Mouse (Mus musculus) liver, embryonic 15.5 days (tissue): ENCODE results near the gene Cdc20b. TPM values are rescaled to one million over a fixed set of nuclear protein-coding genes. Genes with fewer than 3 reads are reported as not detected.
A peak's percentile ranks its signal among the peaks of the same experiment; 100 is the strongest.
"Not testable (repeated sequence)": the region's sequence is repeated elsewhere in the genome, so short reads cannot be mapped to it uniquely, and the experiment has no call there.

Experiments used
- ATAC-seq: fragments of 200-750 bp; cut with Nextera tagmentation; 2 replicates; pipeline ENCODE4 v1.8.0; 2017; ENCODE audit warnings: moderate number of reproducible peaks, mild to moderate bottlenecking, moderate library complexity; ENCODE audit not compliant: insufficient read depth
- H3K27ac ChIP-seq: fragments of 300-500 bp; sonication (generic); replicated peaks from 2 replicates; pipeline ENCODE4 v1.5.1; 2015; ENCODE audit warnings: mild to moderate bottlenecking, inconsistent platforms
- H3K27me3 ChIP-seq: fragments of 300-500 bp; sonication (generic); 2 replicates; pipeline ENCODE4 v1.6.1; 2015; ENCODE audit warnings: mild to moderate bottlenecking, inconsistent platforms
- H3K36me3 ChIP-seq: fragments of 300-500 bp; sonication (generic); replicated peaks from 2 replicates; pipeline ENCODE4 v1.6.1; 2015; ENCODE audit warnings: moderate library complexity, mild to moderate bottlenecking, inconsistent platforms
- H3K4me1 ChIP-seq: fragments of 300-500 bp; sonication (generic); replicated peaks from 2 replicates; pipeline ENCODE4 v1.6.1; 2015; ENCODE audit warnings: inconsistent platforms
- H3K4me2 ChIP-seq: fragments of 300-500 bp; sonication (generic); 2 replicates; pipeline ENCODE4 v1.6.1; 2015; ENCODE audit warnings: moderate library complexity, mild to moderate bottlenecking, inconsistent platforms
- H3K4me3 ChIP-seq: fragments of 300-500 bp; sonication (generic); replicated peaks from 2 replicates; pipeline ENCODE4 v1.5.1; 2015; ENCODE audit warnings: mild to moderate bottlenecking, inconsistent platforms
- H3K9ac ChIP-seq: fragments of 300-500 bp; sonication (generic); 2 replicates; pipeline ENCODE4 v1.6.1; 2015; ENCODE audit warnings: moderate library complexity, mild to moderate bottlenecking, inconsistent platforms
- H3K9me3 ChIP-seq: fragments of 300-500 bp; sonication (generic); replicated peaks from 2 replicates; pipeline ENCODE4 v1.6.1; 2016; ENCODE audit warnings: inconsistent platforms
- WGBS: fragments of 180-500 bp; shearing (Covaris S2); methylation state at CpG from one replicate; pipeline ENCODE4 v1.1.7; 2015; ENCODE audit warnings: mixed read lengths; ENCODE audit not compliant: insufficient replicate concordance; 5-methylcytosine and 5-hydroxymethylcytosine counted together
- polyA plus RNA-seq: library from polyadenylated mRNA; unstranded; fragments of >200 nt; fragmentation: Nextera tagmentation; extraction: Ambion mirVana; gene quantifications from 2 replicates; pipeline ENCODE4 v1.2.1, GENCODE M21; 2015

Cdc20b gene
- polyA plus RNA-seq, 1 experiment from 2014 or later = not detected

- H3K36me3 ChIP-seq = no peaks in the 10 kb centered on the region
- no peak overlapping the region for H3K9ac ChIP-seq
- peaks cover 94% of the 10 kb centered on the region for H3K27me3 ChIP-seq
- H3K4me3 ChIP-seq = no peak overlapping the region
- WGBS = 44% methylated on average over 4 of the region's 4 CpGs
- no peak for ATAC-seq
- H3K4me1 ChIP-seq = peaks cover 10% of the 10 kb centered on the region
- H3K4me2 ChIP-seq = no peak overlapping the region
- no peak overlapping the region for H3K27ac ChIP-seq
- H3K9me3 ChIP-seq = no peaks in the 10 kb centered on the region
Measured at GRCm38 (mm10) chr13:112996407-112996806, 38.5 kb upstream of the Cdc20b start.

GRCm38 (mm10) chr13:112997369-112997768, 37.5 kb upstream of the Cdc20b start:
- Histone ChIP-seq H3K36me3 (no peaks in the 10 kb centered on the region), H3K9me3 (no peaks in the 10 kb centered on the region), H3K4me2 (no peak overlapping the region), H3K9ac (no peak overlapping the region), H3K4me1 (peaks cover 10% of the 10 kb centered on the region), H3K27me3 (peaks cover 88% of the 10 kb centered on the region), H3K27ac (no peak overlapping the region), H3K4me3 (no peak overlapping the region)
- no peak for ATAC-seq
- 57% methylated on average over 6 of the region's 6 CpGs for WGBS

DNA sequence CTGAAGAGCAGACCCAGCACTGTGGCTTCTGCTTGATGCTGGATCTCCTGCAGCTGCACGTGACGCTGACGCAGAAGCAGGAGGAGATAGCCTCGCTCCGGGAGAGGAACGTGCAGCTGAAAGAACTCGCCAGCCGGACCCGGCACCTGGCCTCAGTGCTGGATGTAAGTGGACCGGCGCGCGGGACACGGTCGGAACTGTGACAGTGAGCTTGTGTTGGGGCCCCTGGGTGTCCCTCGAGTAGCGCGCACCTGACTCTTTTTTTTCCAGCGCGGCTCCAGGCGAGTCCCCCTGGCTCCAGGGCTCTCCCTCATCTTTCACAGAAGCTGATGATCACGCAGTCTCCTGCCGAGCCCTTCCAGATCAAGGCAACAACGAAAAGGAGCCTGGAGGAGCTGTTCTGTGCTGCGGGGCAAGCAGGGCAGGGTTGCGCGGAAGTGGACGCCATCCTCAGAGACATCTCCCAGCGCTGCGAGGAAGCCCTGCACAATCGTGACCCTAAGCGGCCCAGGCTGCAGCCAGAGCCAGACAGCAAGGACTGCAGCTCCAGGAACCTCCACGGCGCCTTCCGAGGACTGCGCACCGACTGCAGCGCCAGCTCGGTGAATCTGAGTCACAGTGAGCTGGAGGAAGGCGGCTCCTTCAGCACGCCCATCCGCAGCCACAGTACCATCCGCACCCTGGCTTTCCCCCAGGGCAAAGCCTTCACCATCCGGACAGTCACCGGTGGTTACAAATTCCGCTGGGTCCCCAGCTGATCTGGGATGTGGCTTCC, 36.3 kb upstream of the Cdc20b start:
- Histone ChIP-seq H3K27me3 (peaks cover 76% of the 10 kb centered on the region), H3K27ac (no peak overlapping the region), H3K4me3 (0 out of 2 replicates have a peak overlapping the region, but pooled peaks have one; percentile 0), H3K4me1 (peaks cover 6% of the 10 kb centered on the region), H3K4me2 (peak overlapping the region; percentile 39), H3K9ac (no peak overlapping the region), H3K36me3 (no peaks in the 10 kb centered on the region), H3K9me3 (no peaks in the 10 kb centered on the region)
- no peak for ATAC-seq
- WGBS = 2% methylated on average over 46 of the region's 46 CpGs

DNA sequence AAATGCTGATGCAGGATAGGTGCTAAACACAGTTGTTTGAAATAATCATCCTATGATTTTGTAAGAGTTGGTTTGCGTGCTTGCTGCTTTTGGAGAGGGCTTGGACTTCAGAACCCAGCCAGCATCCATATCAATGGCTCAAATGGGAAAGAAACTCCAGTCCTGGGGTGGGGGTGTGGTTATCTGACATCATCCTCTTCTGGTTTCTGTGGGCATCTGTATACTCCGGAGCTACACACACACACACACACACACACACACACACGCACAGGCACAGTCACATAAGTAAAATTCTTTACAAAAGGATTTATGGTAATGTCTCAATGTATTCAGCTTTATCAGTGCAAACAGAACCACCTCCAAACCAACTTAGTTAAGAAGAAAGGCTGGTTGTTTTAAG, 34.8 kb upstream of the Cdc20b start:
- Histone ChIP-seq H3K27me3 (peaks cover 61% of the 10 kb centered on the region), H3K36me3 (no peaks in the 10 kb centered on the region), H3K9ac (no peak overlapping the region), H3K9me3 (no peaks in the 10 kb centered on the region), H3K4me1 (no peaks in the 10 kb centered on the region; the same call in 1 of the 2 replicates), H3K27ac (no peak overlapping the region), H3K4me2 (no peak overlapping the region), H3K4me3 (no peak overlapping the region)
- no peak for ATAC-seq
- WGBS = 49% methylated on average over 3 of the region's 3 CpGs

- Histone ChIP-seq H3K9me3 (no peaks in the 10 kb centered on the region), H3K4me1 (no peaks in the 10 kb centered on the region; the same call in 1 of the 2 replicates), H3K27me3 (peaks cover 55% of the 10 kb centered on the region), H3K4me3 (no peak overlapping the region), H3K36me3 (no peaks in the 10 kb centered on the region), H3K4me2 (no peak overlapping the region), H3K27ac (no peak overlapping the region), H3K9ac (no peak overlapping the region)
- ATAC-seq = no peak
- 39% methylated on average over 9 of the region's 9 CpGs for WGBS
Measured at GRCm38 (mm10) chr13:113000576-113001318, 34.2 kb upstream of the Cdc20b start.

DNA sequence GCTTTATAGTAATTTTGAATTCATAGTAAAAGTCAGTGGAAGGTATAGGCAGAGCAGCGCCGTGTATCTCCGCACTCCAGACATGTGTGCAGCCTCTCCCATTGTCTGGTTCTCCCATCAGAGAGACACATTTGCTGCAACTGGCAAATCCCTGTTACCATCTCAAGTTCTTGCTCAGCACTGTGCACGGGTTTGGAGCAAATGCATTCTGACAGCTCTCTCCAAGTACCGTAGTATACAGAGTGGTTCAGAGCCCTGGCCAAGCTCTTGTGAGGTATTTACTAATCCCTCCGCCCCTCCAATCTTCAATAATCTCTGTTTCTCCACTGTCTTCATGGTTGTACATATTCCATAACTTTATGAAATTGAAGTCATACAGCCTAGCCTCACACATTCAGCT, 22.2 kb upstream of the Cdc20b start:
- Histone ChIP-seq H3K4me2 (peak overlapping the region; percentile 61; the same call in 1 of the 2 replicates), H3K9me3 (no peaks in the 10 kb centered on the region), H3K4me3 (no peak overlapping the region), H3K27ac (no peak overlapping the region), H3K9ac (no peak overlapping the region), H3K36me3 (no peaks in the 10 kb centered on the region), H3K27me3 (peaks cover 8% of the 10 kb centered on the region), H3K4me1 (no peaks in the 10 kb centered on the region)
- 72% methylated on average over 6 of the region's 6 CpGs for WGBS
- ATAC-seq = no peak

DNA sequence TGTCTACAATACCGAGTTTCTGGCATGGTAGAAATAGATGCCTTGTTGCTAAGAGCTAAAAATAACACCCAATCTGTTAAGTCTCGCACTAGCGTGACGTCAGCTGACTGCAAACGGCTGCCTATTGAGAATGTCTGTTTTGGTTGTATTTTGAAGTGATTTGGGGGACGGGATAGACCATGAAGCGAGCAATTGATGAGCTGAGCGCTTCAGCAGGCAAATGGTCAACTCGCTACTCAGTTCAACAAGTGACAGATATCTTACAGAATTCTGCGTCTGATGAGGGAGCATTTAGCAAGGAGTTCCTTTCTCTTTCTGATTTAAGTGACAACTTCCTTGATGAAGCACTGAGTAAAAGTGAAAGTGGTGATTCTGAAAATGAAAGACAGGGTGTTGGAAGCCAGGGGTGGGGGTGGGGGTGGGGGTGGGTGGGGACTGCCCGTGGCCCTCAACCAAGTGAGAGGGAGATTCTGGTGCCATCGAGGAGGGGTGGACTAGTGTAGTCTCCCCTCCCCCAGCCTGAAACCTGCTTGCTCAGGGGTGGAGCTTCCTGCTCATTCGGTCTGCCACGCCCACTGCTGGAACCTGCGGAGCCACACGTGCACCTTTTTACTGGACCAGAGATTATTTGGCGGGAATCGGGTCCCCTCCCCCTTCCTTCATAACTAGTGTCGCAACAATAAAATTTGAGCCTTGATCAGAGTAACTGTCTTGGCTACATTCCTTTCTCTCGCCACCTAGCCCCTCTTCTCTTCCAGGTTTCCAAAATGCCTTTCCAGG, 21.5 kb upstream of the Cdc20b start:
- H3K36me3 ChIP-seq, H3K27ac ChIP-seq, H3K4me1 ChIP-seq, ATAC-seq, H3K27me3 ChIP-seq, H3K9ac ChIP-seq, H3K9me3 ChIP-seq: not testable (repeated sequence)
- Histone ChIP-seq H3K4me2 (peak overlapping the region; percentile 61), H3K4me3 (peak overlapping the region; percentile 41)
- 24% methylated on average over 20 of the region's 20 CpGs for WGBS

GRCm38 (mm10) chr13:113021521-113021920, 13.4 kb upstream of the Cdc20b start:
- H3K9ac ChIP-seq = no peak overlapping the region
- no peak overlapping the region for H3K27ac ChIP-seq
- no peaks in the 10 kb centered on the region for H3K9me3 ChIP-seq
- no peak for ATAC-seq
- peaks cover 23% of the 10 kb centered on the region for H3K27me3 ChIP-seq
- no peaks in the 10 kb centered on the region for H3K36me3 ChIP-seq
- peaks cover 3% of the 10 kb centered on the region; the same call in 1 of the 2 replicates for H3K4me1 ChIP-seq
- no peak overlapping the region for H3K4me3 ChIP-seq
- 50% methylated on average over 2 of the region's 2 CpGs for WGBS
- H3K4me2 ChIP-seq = no peak overlapping the region

DNA sequence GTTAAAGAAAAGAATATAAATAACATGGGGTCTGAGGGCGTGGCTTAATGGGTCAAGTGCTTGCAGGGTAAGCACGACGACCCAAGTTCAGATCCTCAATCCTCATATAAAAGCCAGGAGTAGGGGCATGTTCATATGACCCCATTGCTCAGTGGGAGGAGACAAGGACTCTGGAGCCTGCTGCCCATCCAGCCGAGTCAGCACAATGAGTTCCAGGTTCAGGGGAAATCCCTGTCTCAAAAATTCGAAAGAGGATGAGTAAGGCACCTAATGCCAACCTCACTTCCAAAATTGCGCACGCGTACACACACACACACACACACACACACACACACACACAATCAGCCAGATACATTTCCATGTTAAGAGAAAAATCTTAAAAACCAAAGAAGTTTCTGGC, 12.4 kb upstream of the Cdc20b start:
- 66% methylated on average over 8 of the region's 8 CpGs for WGBS
- no peak overlapping the region for H3K4me2 ChIP-seq
- H3K9ac ChIP-seq = no peak overlapping the region
- ATAC-seq = no peak
- H3K27me3 ChIP-seq = peaks cover 18% of the 10 kb centered on the region
- no peak overlapping the region for H3K27ac ChIP-seq
- H3K9me3 ChIP-seq = no peaks in the 10 kb centered on the region
- peaks cover 3% of the 10 kb centered on the region; the same call in 1 of the 2 replicates for H3K4me1 ChIP-seq
- H3K4me3 ChIP-seq = no peak overlapping the region
- H3K36me3 ChIP-seq = no peaks in the 10 kb centered on the region

DNA sequence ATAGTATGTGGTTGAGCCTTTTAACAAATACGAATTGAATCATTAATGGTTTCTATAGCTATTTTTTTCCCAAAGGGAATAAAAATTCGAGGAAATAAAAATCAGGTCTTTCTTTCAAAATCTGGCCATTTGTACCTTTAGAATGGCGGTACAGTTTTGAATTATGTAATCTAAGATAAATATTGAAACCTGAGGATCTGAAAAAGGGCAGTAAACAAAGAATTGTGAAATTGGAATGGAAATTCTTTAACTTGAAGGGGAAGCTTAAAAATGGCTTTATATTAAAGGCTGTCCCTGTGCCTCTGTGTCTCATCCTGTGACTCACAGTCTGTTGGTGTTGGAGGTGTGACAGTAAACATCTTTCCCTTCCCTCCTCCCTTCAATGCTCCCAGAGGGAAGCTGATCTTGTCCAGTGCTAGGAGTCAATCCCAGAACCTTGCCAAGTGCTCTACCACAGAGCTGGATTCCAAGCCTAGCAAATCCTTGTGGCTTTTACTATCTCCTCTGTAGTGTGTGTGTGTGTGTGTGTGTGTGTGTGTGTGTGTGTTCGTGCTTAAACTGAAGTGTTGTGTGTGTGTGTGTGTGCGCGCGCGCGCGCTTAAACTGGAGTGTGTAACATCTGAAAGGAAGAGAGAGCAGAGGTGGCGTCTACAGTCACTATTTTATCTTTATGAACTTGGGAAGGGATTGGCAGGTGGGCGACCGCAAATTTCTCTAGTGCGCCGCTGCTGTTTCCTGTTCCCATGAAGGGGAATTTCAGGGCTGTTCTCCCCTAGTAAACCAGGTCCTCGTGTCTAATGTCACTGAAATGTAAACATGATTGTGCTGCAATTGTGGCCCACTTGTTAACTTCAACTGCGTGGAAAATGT, 11.4 kb upstream of the Cdc20b start:
- Histone ChIP-seq H3K27me3 (peaks cover 29% of the 10 kb centered on the region), H3K4me1 (peaks cover 3% of the 10 kb centered on the region; the same call in 1 of the 2 replicates), H3K36me3 (no peaks in the 10 kb centered on the region), H3K27ac (no peak overlapping the region), H3K4me3 (no peak overlapping the region), H3K9ac (no peak overlapping the region), H3K9me3 (no peaks in the 10 kb centered on the region), H3K4me2 (no peak overlapping the region)
- ATAC-seq = no peak
- WGBS = 48% methylated on average over 17 of the region's 17 CpGs
